Mouse (Mus musculus): Measurements from ENCODE around the gene Ankrd33.

DNA sequence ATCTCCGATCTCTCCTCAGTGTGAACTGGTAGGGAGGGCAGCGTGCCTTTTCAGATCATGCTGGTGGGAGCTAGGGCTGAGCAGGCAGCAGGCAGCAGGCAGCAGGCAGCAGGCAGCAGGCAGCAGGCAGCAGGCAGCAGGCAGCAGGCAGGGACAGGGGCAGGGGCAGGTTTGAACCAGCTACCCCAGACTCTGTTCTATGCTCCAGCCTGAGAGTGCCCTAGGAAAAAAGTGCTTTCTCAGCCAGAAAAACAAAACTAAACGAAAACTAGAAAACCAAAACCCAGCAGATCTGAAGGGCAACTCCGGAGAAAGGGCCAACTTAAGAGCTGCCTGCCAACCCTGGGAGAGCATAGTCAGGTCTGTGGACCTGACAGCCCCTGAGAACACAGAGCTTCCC lies 46.9 kb upstream of the Ankrd33 start:
- TF ChIP-seq CTCF (conservative IDR thresholded peaks at IDR 0.05; ENCODE audit: insufficient read depth, insufficient read length, low read depth, low read length): no peak
- TF ChIP-seq POLR2A (IDR thresholded peaks at IDR 0.05; ENCODE audit: low read depth, low read length): no peak
